Comparison of ENCODE assay signal across 8 mouse cellular contexts in genomic region chr13:96175591-96176212, GRCm38 (mm10). TPM values are rescaled to one million over a fixed set of nuclear protein-coding genes. Genes with fewer than 3 reads are reported as not detected.
DNase-seq lines count a peak whose midpoint lies in the region; ATAC-seq lines count a peak whose summit lies in the region.

No protein-coding gene starts in this region.

- no peaks in the 10 kb centered on the region for H3K9me3 ChIP-seq in forebrain, embryonic 13.5 days (replicated peaks)
- no peaks in the 10 kb centered on the region for H3K9me3 ChIP-seq in forebrain, embryonic 10.5 days

- ATAC-seq in forebrain, embryonic 13.5 days, result peak; percentile 98

- H3K4me2 ChIP-seq in forebrain, embryonic 13.5 days, result peak overlapping the region; percentile 10; the same call in 1 of the 2 replicates

- H3K4me3 ChIP-seq in forebrain, embryonic 13.5 days, result no peak overlapping the region
- no peak overlapping the region for H3K4me3 ChIP-seq in forebrain, embryonic 10.5 days

- H3K27ac ChIP-seq in forebrain, embryonic 13.5 days, result peak overlapping the region; percentile 81
- no peak overlapping the region for H3K27ac ChIP-seq in forebrain, embryonic 10.5 days

- no peaks in the 10 kb centered on the region for H3K36me3 ChIP-seq in forebrain, embryonic 13.5 days (ENCODE audit: poor library complexity, severe bottlenecking)
- no peaks in the 10 kb centered on the region for H3K36me3 ChIP-seq in forebrain, embryonic 10.5 days (replicated peaks)

- DNase-seq in forebrain, embryonic 10.5 days (ENCODE audit: extremely low spot score, low spot score), result no peak
- DNase-seq in cerebellum, adult 8-10 months, result peak; percentile 90
- DNase-seq in heart, adult 8-10 months (ENCODE audit: low spot score), result peak; percentile 44
- peak; percentile 83 for DNase-seq in layer of hippocampus, adult 9-11 months
- DNase-seq in right cerebral cortex, postnatal 14 days, result peak; percentile 43
- no peak for DNase-seq in kidney, adult 9 months
- no peak for DNase-seq in spleen, adult 12 weeks (ENCODE audit: low spot score)

- H3K27me3 ChIP-seq in forebrain, embryonic 13.5 days, result no peaks in the 10 kb centered on the region
- no peaks in the 10 kb centered on the region for H3K27me3 ChIP-seq in forebrain, embryonic 10.5 days (ENCODE audit: poor library complexity, severe bottlenecking)

- WGBS in forebrain, embryonic 13.5 days, result 35% methylated on average over 8 of the region's 8 CpGs
- 89% methylated on average over 8 of the region's 8 CpGs for WGBS in forebrain, embryonic 10.5 days

- peaks cover 14% of the 10 kb centered on the region for H3K4me1 ChIP-seq in forebrain, embryonic 13.5 days
- H3K4me1 ChIP-seq in forebrain, embryonic 10.5 days, result no peaks in the 10 kb centered on the region

- no peak overlapping the region for H3K9ac ChIP-seq in forebrain, embryonic 13.5 days

RNA-seq across cellular contexts. Expression of gene Sv2c, which starts 43.3 kb away (rescaled TPM):
- polyA plus RNA-seq in forebrain, embryonic 13.5 days (2015; fragmentation: Nextera tagmentation; extraction: Ambion mirVana), result 1.2 and 1.9 TPM in 2 replicates
- 0.31 and 0.38 TPM in 2 replicates for polyA plus RNA-seq in forebrain, embryonic 10.5 days (2016; fragmentation: Nextera tagmentation; extraction: Ambion mirVana)
- under 1 TPM; 0.25 to 0.83 (median 0.35) TPM for total RNA-seq in heart, adult 8-10 months (2022)

Comparison
In these comparisons a context has a peak if more than half of its experiments do, and no peak if none do; other contexts are left out.
1. DNase-seq: peak in cerebellum, adult 8-10 months (single experiment), heart, adult 8-10 months (single experiment), layer of hippocampus, adult 9-11 months (single experiment) and right cerebral cortex, postnatal 14 days (single experiment); none in forebrain, embryonic 10.5 days (single experiment), kidney, adult 9 months (single experiment) and spleen, adult 12 weeks (single experiment).